Mouse (Mus musculus) embryonic facial prominence, embryonic 14.5 days (tissue): ENCODE results near the gene Abca17. TPM values are rescaled to one million over a fixed set of nuclear protein-coding genes. Genes with fewer than 3 reads are reported as not detected.
A peak's percentile ranks its signal among the peaks of the same experiment; 100 is the strongest.

Source experiments
- ATAC-seq: fragments of 200-750 bp; cut with Nextera tagmentation; 2 replicates; pipeline ENCODE4 v1.8.0; 2017; ENCODE audit warnings: low read depth, moderate number of reproducible peaks, moderate TSS enrichment
- DNase-seq: peaks from one replicate; pipeline ENCODE4 v3.0.0-alpha.2; 2015; ENCODE audit warnings: low spot score
- H3K27ac ChIP-seq: fragments of 300-500 bp; sonication (generic); replicated peaks from 2 replicates; pipeline ENCODE4 v1.5.1; 2014; ENCODE audit warnings: low read depth, mild to moderate bottlenecking, low read length, moderate library complexity
- H3K27me3 ChIP-seq: fragments of 300-500 bp; sonication (generic); replicated peaks from 2 replicates; pipeline ENCODE4 v1.6.1; 2014; ENCODE audit warnings: low read length; ENCODE audit not compliant: control insufficient read depth, insufficient read depth
- H3K36me3 ChIP-seq: fragments of 300-500 bp; sonication (generic); 2 replicates; pipeline ENCODE4 v1.6.1; 2014; ENCODE audit warnings: low read length, mixed read lengths; ENCODE audit not compliant: control insufficient read depth, insufficient read depth
- H3K4me1 ChIP-seq: fragments of 300-500 bp; sonication (generic); 2 replicates; pipeline ENCODE4 v1.6.1; 2014; ENCODE audit warnings: antibody characterized with exemption, low read length; ENCODE audit not compliant: control insufficient read depth, insufficient read depth
- H3K4me2 ChIP-seq: fragments of 300-500 bp; sonication (generic); 2 replicates; pipeline ENCODE4 v1.6.1; 2014; ENCODE audit warnings: low read depth, mild to moderate bottlenecking, low read length, moderate library complexity, mixed read lengths
- H3K4me3 ChIP-seq: fragments of 300-500 bp; sonication (generic); 2 replicates; pipeline ENCODE4 v1.5.1; 2014; ENCODE audit warnings: low read depth, mild to moderate bottlenecking, low read length
- H3K9ac ChIP-seq: fragments of 300-500 bp; sonication (generic); 2 replicates; pipeline ENCODE4 v1.6.1; 2014; ENCODE audit warnings: low read depth, mild to moderate bottlenecking, low read length, moderate library complexity, mixed read lengths
- H3K9me3 ChIP-seq: fragments of 300-500 bp; sonication (generic); 2 replicates; pipeline ENCODE4 v1.6.1; 2016; ENCODE audit warnings: low read length; ENCODE audit not compliant: control insufficient read depth
- WGBS: fragments of 180-500 bp; shearing (Covaris S2); extraction: QIAGEN DNeasy Blood & Tissue Kit; methylation state at CpG from one replicate; pipeline ENCODE4 v1.1.7; 2014; 5-methylcytosine and 5-hydroxymethylcytosine counted together
- polyA plus RNA-seq: library from polyadenylated mRNA; unstranded; fragments of >200 nt; fragmentation: Nextera tagmentation; extraction: Ambion mirVana; gene quantifications from 2 replicates; pipeline ENCODE4 v1.2.1, GENCODE M21; 2014

Abca17 gene
- polyA plus RNA-seq, 1 experiment from 2014 or later = not detected

- no peaks in the 10 kb centered on the region for H3K9me3 ChIP-seq
- 96% methylated on average over 3 of the region's 3 CpGs for WGBS
- no peak overlapping the region for H3K4me3 ChIP-seq
- H3K4me2 ChIP-seq = no peak overlapping the region
- peaks cover 12% of the 10 kb centered on the region; the same call in 1 of the 2 replicates for H3K4me1 ChIP-seq
- H3K9ac ChIP-seq = no peak overlapping the region
- no peaks in the 10 kb centered on the region for H3K36me3 ChIP-seq
- no peak overlapping the region for H3K27ac ChIP-seq
- DNase-seq (no peak), ATAC-seq (no peak)
- H3K27me3 ChIP-seq = peaks cover 25% of the 10 kb centered on the region
These were observed 3.1 kb upstream of the Abca17 start for GRCm38 (mm10) chr17:24353960-24354359.

GRCm38 (mm10) chr17:24352370-24353194 lies 1.7 kb upstream of the Abca17 start:
- Histone ChIP-seq H3K9ac (peak overlapping the region; percentile 77), H3K4me3 (peak overlapping the region; percentile 78), H3K4me2 (peak overlapping the region; percentile 98), H3K27me3 (peaks cover 25% of the 10 kb centered on the region), H3K4me1 (peaks cover 12% of the 10 kb centered on the region; the same call in 1 of the 2 replicates), H3K27ac (no peak overlapping the region; the same call in 1 of the 2 replicates), H3K9me3 (no peaks in the 10 kb centered on the region), H3K36me3 (no peaks in the 10 kb centered on the region)
- WGBS = 4% methylated on average over 36 of the region's 36 CpGs
- no peak for ATAC-seq
- no peak for DNase-seq

GRCm38 (mm10) chr17:24351760-24352357 lies 991 bp upstream of the Abca17 start, which contains the start of gene Abca3:
TSS of gene Abca3 (plus strand) at chr17:24351950.
- Histone ChIP-seq H3K27ac (no peak within 1 kb of the TSS; the same call in 1 of the 2 replicates), H3K4me1 (peaks cover 12% of the 10 kb centered on the region; the same call in 1 of the 2 replicates), H3K27me3 (peaks cover 25% of the 10 kb centered on the region), H3K9me3 (no peaks in the 10 kb centered on the region), H3K4me2 (peak within 1 kb of the TSS; percentile 98), H3K4me3 (peak within 1 kb of the TSS; percentile 78), H3K36me3 (no peaks in the 10 kb centered on the region), H3K9ac (peak within 1 kb of the TSS; percentile 77)
- WGBS = 0% methylated on average over 16 of the region's 55 CpGs
- ATAC-seq (peak; percentile 97), DNase-seq (peak; percentile 96)

GRCm38 (mm10) chr17:24349176-24349575 lies 1.7 kb downstream of the Abca17 start:
- Histone ChIP-seq H3K27ac (no peak overlapping the region), H3K36me3 (no peaks in the 10 kb centered on the region), H3K9ac (no peak overlapping the region), H3K9me3 (no peaks in the 10 kb centered on the region), H3K4me2 (no peak overlapping the region), H3K4me3 (no peak overlapping the region), H3K27me3 (peaks cover 25% of the 10 kb centered on the region), H3K4me1 (peaks cover 12% of the 10 kb centered on the region; the same call in 1 of the 2 replicates)
- DNase-seq (peak; percentile 79), ATAC-seq (no peak)
- 69% methylated on average over 2 of the region's 2 CpGs for WGBS

- DNase-seq (no peak), ATAC-seq (no peak)
- H3K27me3 ChIP-seq = peaks cover 20% of the 10 kb centered on the region
- H3K36me3 ChIP-seq = no peaks in the 10 kb centered on the region
- no peaks in the 10 kb centered on the region for H3K9me3 ChIP-seq
- H3K4me3 ChIP-seq = no peak overlapping the region
- H3K27ac ChIP-seq = no peak overlapping the region
- WGBS = 50% methylated on average over 7 of the region's 7 CpGs
- no peak overlapping the region for H3K9ac ChIP-seq
- H3K4me2 ChIP-seq = no peak overlapping the region
- peaks cover 8% of the 10 kb centered on the region; the same call in 1 of the 2 replicates for H3K4me1 ChIP-seq
These were observed 4.0 kb downstream of the Abca17 start for GRCm38 (mm10) chr17:24346831-24347230.

GRCm38 (mm10) chr17:24344672-24345071 lies 6.2 kb downstream of the Abca17 start:
- no peak for ATAC-seq
- no peak overlapping the region for H3K4me3 ChIP-seq
- 78% methylated on average over 8 of the region's 8 CpGs for WGBS
- no peak overlapping the region for H3K27ac ChIP-seq
- H3K36me3 ChIP-seq = no peaks in the 10 kb centered on the region
- DNase-seq = no peak
- no peak overlapping the region for H3K9ac ChIP-seq
- H3K4me2 ChIP-seq = no peak overlapping the region
- H3K4me1 ChIP-seq = no peaks in the 10 kb centered on the region
- H3K27me3 ChIP-seq = 0 out of 2 replicates have a peak, but pooled peaks cover under 1% of the 10 kb centered on the region
- H3K9me3 ChIP-seq = no peaks in the 10 kb centered on the region

- H3K27ac ChIP-seq = no peak overlapping the region
- DNase-seq = no peak
- ATAC-seq = no peak
- 74% methylated on average over 7 of the region's 7 CpGs for WGBS
- no peaks in the 10 kb centered on the region for H3K9me3 ChIP-seq
- H3K4me1 ChIP-seq = no peaks in the 10 kb centered on the region
- H3K4me3 ChIP-seq = no peak overlapping the region
- no peak overlapping the region for H3K9ac ChIP-seq
- no peaks in the 10 kb centered on the region for H3K27me3 ChIP-seq
- H3K4me2 ChIP-seq = no peak overlapping the region
- H3K36me3 ChIP-seq = no peaks in the 10 kb centered on the region
These were observed 23.2 kb downstream of the Abca17 start for GRCm38 (mm10) chr17:24327656-24328055.

GRCm38 (mm10) chr17:24325051-24325450 lies 25.8 kb downstream of the Abca17 start:
- WGBS = 78% methylated on average over 10 of the region's 10 CpGs
- H3K36me3 ChIP-seq = no peaks in the 10 kb centered on the region
- no peaks in the 10 kb centered on the region for H3K27me3 ChIP-seq
- H3K9ac ChIP-seq = no peak overlapping the region
- ATAC-seq (no peak), DNase-seq (no peak)
- H3K9me3 ChIP-seq = 0 out of 2 replicates have a peak, but pooled peaks cover 6% of the 10 kb centered on the region
- H3K27ac ChIP-seq = no peak overlapping the region
- no peak overlapping the region for H3K4me2 ChIP-seq
- H3K4me3 ChIP-seq = no peak overlapping the region
- no peaks in the 10 kb centered on the region for H3K4me1 ChIP-seq
